Mouse (Mus musculus) common myeloid progenitor, adult 5-6 weeks (primary cell): ENCODE measurements around the gene Adgrv1. TPM values are rescaled to one million over a fixed set of nuclear protein-coding genes. Genes with fewer than 3 reads are reported as not detected.
"Not testable (repeated sequence)": the region's sequence is repeated elsewhere in the genome, so short reads cannot be mapped to it uniquely, and the experiment has no call there.

Experiments
- ATAC-seq: replicated peaks from 2 replicates; pipeline ENCODE4 v1.8.0; 2016; ENCODE audit warnings: low read depth, mild to moderate bottlenecking, moderate TSS enrichment, inconsistent platforms; ENCODE audit not compliant: poor library complexity, severe bottlenecking
- total RNA-seq: library from RNA; stranded (forward); fragments of 200-1000, 187-1606 nt; gene quantifications from 2 replicates; pipeline ENCODE4 v1.2.3, GENCODE M21; 2017

Adgrv1 gene
- total RNA-seq, 1 experiment from 2014 or later, result not detected

DNA sequence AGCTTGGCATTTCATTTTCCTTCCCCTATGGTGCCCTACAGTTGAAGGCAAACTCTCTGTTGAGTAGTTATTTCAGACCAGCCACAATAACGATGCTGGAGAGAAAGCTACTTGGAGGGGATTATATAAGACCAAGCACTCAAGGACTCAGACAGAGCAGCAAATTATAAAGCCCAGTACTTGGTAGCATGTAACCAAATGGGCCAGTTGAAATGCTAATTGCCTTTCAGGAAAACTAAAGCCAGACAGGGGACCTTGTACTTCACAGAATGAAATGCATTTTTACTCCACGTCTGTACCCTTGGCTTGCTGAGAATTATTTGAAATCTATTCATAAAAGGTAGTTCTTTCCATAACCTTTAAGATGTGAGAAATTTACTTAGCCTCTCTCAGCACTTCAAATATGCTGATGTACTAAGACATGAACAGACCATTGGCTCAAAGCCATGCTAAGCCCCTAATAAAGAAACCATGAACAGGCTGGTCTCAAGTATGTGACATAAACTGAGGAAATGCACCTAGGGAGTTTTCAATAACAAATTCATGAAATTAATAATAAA, 4.2 kb downstream of the Adgrv1 start:
- ATAC-seq, result no peak

DNA sequence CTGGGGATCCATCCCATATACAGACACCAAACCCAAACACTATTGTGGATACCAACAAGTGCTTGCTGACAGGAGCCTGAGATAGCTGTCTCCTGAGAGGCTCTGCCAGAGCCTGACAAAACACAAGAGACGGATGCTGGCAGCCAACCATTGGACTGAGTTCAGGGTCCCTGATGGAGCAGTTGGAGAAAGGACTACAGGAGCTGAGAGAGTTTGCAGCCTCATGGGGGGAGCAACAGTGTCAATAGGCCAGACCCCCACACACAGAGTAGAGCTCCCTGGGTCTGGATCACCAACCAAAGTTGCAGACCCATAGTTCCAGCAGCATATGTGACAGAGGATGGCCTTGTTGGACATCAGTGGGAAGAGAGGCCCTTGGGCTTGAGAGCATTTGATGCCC, 5.1 kb downstream of the Adgrv1 start:
- ATAC-seq, result not testable (repeated sequence)

DNA sequence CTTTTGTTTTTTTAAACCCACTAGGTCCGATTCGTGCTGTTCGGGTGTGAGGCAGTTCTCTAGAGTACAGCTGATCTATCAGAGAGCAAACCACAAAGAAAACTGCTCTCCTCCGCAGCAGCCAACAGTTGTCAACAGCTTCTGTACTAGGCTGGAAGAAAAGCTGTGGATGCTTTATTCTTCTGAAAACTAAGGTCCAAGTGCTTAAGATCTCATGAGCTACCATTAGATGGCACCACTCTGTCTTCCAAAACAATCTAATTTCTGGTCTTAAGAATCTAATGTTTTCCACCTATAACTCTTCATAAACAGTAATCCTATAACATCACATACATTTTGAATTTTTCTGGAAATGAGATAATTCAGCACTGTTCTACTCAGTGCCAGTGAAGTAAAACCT, 22.6 kb downstream of the Adgrv1 start:
- ATAC-seq, result no peak

DNA sequence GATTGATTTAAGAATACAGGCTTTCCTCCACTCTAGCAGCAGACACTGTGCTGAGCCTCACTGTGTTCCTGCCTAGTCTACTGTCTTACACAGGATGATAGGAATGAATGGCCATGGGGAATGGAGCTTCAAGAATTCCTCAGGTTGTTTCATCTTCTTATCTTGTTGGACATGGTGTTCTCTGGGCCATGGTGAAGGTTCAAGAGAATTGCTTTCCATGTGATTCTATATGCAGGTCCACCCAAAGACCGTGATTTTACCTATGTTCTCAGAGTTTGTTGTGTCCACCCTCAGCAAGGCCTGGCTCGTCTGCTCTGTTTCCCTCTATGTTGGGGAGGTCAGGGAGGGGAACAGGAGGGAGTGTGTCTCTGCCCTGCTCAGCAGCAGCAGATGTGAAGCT, 26.0 kb downstream of the Adgrv1 start:
- ATAC-seq, result no peak

DNA sequence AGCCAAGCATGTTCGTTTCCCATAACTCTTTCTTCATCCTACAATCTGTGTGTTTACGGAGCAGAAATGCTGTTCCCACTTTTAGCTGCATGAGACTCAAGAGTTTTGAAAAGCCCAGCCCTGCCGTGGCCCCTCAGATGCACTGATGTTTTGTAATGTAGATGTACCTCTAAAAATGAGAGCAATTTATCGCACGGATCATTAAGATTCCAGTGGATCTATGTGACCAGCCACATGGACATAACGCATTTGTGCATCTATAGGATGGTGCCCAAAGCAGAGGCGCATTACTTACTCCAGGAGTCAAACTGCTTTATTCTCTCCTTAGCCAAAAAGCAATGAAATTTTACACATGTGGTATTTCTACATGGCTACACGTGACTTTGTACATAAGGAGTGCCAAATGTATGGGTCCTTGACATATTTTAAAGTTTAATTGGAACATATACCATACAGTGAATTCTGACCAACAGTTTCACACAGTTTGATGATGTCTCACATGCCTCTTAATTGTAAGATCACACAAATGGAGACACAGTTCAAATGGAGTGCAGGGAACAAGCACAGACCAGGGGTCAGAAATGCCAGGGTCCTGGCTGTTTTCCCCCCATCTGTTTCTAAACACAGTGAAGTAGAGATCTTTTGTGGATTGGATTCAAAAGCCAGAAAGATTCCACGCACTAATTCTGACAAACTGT, 35.9 kb downstream of the Adgrv1 start:
- ATAC-seq, result no peak

DNA sequence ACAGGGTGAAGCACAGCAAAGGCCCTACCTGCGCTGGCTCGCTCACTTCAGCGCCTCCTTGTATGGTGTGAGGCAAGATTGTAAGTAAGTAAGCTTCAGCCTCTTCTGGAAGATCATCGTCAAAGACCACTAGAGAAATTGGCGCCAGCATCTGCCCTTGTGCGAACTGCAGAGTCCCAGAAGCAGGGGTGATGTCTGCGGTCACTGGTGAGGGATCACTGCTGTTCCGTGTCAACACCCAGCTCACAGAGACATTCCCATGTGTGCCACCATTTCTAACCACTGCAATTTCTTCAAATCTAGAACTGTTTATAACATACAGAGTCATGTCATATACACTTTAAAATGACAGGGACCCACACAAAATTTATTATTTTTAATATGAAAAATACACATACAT, 54.3 kb downstream of the Adgrv1 start:
- ATAC-seq, result no peak

DNA sequence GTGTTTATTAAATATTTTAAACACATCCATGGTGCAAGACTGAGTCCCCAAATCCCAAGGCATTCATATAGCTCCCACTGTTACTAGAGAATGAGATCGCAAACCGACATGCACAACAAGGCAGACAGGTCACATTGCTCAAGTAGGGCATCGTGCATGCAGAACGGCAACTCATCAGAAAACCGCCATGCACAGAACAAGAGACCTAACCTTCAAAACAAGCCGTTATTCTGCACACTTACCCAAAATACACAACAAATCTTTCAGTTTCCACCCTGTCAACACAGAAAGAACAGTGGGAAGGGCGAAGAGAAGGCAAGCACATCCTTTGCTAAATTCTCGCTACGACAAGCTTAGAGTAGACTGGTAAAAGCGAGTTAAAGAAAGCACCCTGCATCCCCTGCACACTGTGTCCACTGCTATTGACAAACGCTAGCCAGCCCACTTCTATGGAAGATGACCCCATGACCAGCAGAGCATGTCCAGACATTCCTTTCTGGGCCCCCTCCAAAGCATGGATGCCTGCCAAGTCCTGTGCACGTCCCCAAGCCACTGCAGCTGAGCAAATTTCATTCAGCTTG, 62.6 kb downstream of the Adgrv1 start:
- no peak for ATAC-seq

DNA sequence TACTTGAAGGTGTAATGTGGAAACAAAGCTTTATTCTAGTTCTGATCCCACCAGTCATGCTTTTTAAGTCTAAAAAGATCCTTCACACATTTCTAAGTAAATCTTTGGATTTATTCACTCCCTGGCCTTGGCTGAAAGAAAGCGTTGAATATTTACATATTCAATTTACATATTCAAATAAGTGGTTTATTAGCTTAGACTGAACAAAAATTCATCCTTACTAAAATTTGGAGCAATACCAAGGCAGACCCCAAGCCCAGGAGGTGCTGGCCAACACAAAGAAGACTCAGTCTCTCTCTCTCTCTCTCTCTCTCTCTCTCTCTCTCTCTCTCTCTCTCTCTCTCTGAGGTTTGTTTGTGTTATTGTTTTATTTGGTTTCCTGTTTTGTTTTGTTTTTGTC, 82.9 kb downstream of the Adgrv1 start:
- ATAC-seq, result no peak

DNA sequence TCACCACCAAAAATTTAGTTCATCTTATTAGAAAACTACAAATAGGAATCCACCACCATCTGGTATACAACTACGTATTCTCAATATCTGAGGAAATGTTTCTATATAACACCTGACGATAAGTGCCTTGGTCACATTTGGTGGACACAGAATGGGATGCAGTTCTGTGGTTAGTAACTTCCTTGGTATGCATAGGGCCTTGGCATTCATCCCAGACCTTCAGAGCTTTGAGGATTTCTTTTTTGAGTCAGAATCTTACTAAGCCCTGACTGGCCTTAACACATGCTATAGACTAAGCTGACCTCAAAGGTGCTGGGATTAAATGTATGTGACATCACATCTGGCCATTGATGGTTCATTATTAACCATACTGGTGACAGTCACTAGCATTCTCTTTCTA, 98.0 kb downstream of the Adgrv1 start:
- no peak for ATAC-seq

DNA sequence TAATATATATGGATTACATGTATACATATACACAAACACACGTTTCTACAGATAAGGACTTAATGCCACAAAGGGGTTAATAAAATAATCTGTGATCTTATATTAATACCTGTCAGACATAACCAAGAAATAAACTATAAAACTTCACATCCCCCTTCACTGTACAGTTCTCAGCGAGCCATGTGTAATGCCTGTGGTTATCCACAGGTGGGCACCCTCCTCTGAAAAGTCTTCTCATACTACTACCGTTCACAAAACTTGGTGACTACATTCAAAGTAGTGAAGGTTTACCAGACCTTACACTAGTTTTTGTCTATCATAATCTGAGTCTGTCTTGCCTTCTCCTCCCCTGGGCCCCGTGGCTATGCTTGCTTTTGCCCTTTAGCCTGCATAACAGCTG, 106.3 kb downstream of the Adgrv1 start:
- ATAC-seq, result peak; percentile 87; the same call in 1 of the 2 replicates

DNA sequence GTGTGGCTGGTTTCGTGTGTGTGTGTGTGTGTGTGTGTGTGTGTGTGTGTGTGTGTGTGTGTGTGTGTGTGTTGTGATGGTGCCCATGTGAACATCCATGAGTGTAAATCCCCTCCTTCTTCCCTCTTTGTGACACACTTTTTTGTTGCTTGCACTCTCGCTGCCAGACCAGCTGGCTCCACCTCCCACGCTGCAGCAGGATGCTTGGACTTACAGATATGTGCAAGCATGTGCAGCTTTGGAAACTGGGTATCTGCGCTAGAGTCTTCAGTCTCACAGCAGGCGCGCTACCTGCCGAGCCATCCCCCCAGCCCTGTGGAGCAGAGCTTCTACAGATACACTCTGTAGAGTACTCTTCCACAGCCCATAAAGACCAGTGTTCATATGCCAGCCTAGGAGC, 122.8 kb downstream of the Adgrv1 start:
- ATAC-seq, result no peak

DNA sequence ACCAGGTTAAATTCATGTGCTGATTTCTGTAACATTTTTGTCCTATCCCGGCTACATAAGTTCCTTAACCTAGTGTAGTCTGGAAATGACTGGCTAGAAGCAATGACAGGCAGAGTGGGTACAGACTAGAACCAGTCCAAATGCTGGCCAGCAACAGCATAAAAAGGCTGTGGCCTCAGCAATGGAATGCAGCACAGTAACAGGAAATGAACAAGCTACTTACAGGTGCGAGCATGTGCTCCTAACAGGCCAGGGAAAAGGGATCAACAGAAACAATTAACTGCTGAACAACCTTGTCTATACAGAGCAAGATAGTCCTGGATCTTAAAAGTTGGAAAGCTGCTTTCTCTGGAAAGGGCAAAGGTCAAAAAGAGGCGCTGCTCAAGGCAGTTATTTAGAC, 135.9 kb downstream of the Adgrv1 start:
- ATAC-seq, result no peak

DNA sequence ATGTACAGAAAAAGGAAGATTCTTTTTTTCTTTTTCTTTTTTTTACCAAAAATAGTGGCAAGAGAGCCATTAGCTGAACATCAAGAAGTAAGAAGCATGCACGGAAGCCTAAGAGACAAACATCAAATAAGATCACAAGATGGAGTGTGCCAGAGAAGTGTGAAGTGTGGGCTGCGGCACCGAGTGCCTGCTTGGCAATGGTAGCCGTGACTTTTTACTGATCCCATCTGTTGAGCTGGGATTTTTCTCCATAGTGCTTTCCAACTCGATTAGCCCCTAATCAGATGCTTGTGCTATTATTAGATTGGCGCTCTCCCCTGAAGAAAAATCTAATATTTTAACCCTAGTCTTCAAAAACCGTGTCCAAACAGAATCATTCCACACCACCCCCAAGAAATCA, 141.0 kb downstream of the Adgrv1 start:
- no peak for ATAC-seq

DNA sequence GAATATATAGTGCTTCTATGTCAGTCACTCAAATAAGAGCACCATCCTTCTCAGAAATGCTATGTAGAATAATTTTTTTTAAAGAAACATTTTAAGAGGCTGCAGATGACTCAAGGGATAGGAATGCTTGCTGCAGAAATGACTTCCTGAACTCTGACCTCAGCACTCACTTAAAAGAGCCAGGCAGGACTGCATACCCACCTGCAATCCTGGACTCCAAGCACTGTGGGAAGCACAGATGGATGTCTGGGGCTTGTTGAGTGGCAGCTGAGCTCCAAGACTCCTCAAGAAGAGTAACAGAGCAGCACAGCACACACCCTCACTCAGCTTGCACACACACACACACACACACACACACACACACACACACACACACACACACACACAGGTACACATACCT, 146.0 kb downstream of the Adgrv1 start:
- no peak for ATAC-seq

DNA sequence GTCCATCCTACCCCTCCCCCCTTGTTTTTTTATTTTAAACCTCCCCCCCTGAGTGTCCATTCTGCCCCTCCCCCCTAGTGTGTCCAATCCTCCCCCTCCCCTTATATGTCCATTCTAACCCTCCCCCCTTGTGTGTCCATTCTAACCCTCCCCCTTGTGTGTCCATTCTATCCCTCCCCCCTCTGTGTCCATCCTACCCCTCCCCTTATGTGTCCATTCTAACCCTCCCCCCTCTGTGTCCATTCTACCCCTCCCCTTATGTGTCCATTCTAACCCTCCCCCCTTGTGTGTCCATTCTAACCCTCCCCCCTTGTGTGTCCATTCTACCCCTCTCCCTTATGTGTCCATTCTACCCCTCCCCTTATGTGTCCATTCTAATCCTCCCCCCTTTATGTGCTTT, 159.2 kb downstream of the Adgrv1 start:
- no peak for ATAC-seq

DNA sequence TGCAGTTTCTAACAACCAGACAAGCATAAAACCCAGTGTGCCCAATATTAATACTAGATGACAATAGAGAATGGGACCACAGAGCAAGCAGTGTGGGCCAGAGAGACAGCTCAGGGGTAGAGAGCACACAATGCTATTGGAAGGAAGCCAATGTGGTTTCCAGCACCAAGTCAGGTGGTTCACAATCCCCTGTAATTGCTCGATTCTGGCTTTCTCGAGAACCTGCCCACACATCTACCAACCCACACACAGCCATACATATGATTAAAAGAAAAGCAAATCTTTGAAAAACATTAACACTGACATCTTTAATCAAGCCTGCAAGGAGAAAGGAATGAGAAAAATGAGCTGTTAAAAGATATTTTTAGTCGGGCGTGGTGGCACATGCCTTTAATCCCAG, 166.3 kb downstream of the Adgrv1 start:
- no peak for ATAC-seq

DNA sequence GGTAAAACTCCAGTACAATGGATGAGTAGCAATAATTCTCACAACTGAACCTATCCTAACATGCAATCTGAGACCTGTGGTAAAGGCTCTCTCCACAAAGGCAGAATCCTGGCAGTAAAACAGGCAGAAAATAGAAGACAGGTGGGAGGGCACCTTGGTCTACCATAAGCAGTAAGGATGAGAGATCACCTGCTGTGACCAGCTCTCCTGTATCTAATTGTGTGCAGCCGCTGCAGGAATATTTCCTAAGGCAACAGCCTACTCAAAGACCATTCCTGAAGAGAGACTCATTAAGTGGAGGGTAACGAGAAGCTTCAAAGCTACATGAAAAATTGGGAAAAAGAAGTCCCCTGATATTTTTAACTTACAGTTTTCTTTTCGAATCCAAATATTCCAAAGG, 167.2 kb downstream of the Adgrv1 start:
- ATAC-seq, result no peak

DNA sequence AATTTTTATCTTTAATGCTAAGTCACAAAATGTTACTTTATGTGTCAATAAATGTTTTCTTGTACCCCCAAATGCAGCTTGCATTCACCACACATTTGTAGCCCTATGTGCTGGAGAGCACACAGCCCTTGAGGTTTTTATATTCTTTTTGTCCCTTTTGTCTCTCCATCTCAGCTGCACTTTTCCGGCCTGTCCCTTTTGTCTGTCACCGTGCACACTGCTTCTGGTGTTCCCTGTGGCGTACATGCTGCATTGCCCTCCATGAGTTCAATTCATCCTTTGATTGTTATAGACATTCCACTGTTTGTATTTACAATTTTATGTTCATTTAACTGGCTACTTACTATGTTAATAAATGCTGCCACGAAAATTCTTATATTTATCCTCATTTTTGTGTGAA, 183.3 kb downstream of the Adgrv1 start:
- no peak for ATAC-seq

DNA sequence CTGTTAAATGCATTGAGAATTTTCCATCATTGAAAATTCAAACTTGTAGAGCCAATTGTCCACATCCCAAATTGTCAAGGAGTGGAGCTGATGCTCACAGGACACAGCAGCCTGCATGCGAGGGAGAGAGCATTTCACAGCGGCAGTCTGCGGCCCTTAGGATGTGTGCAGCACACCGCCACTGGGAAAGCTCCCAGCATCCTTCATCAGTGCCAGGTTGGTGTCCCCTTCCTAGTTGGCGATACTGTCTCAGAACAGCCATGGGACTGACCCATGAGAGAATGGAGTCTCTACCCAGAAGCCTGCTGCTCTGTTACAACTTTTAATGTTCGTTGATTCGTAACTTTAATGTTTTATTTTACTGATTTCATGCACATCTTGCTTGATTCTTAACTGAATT, 183.8 kb downstream of the Adgrv1 start:
- no peak for ATAC-seq

DNA sequence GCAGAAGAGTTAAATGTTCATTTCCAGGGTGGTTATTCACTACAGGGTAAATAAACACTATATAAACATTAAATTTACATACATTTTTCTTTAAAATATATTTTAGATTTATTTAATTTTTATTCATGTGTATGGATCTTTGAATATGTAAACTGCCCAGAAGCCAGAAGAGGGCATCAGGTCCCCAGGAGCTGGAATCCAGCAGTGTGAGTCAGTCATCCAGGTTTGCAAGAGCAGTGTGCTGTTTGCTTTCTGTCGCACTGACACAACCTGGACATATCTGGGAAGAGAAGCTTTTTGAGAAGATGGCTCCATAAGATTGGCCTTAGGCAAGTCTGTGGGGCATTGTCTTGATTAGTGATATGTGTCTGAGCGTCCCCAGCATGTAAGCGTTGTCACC, 191.5 kb downstream of the Adgrv1 start:
- no peak for ATAC-seq

DNA sequence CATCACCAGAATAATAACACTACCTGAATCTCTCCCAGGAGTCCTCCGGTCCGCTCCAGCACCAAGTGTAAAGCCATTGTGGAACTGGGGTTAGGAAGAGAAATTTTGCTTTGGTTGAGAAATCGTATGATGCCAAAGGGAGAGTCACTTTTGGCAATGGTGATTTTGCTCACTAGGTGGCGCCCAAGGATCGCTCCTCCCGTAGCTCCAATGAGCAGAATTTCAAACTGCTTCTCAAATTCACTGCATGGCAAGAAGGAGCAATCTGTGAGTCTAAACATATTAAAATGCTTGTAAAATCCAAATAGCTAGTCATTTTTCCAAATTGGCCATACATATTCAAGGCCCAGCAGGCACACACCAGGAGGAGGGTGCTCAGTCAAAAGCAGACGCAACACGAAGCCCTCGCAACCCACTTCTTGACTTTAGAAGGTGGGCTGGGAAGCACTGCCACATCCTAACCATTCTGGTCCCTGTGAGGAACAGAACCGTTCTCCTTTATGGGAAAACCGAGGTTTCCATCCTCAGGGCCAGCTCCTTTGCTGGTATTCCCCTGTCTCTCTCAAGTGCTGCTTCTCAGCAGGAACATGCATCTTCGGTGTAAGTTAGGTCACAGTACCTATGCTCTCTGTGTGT, 193.4 kb downstream of the Adgrv1 start:
- peak; percentile 85 for ATAC-seq
